Mouse (Mus musculus) layer of hippocampus, adult 2 months (tissue): ENCODE measurements around the gene Gm11555. TPM values are rescaled to one million over a fixed set of nuclear protein-coding genes. Genes with fewer than 3 reads are reported as not detected.
"Not testable (repeated sequence)": the region's sequence is repeated elsewhere in the genome, so short reads cannot be mapped to it uniquely, and the experiment has no call there.

Experiments used
- DNase-seq, 2 experiments: peaks; one replicate each; pipeline ENCODE4 v3.0.0; 2022; ENCODE audit warnings: low spot score in 2 of 2
- H3K27ac ChIP-seq: fragments of 200-600 bp; 2 replicates; pipeline ENCODE4 v1.8.1; 2022
- H3K4me3 ChIP-seq: fragments of 200-600 bp; 2 replicates; pipeline ENCODE4 v1.8.1; 2022; ENCODE audit warnings: mild to moderate bottlenecking
- CTCF ChIP-seq: fragments of 200-600 bp; conservative IDR thresholded peaks from 2 replicates; pipeline ENCODE4 v1.8.1; 2022; ENCODE audit warnings: antibody characterized with exemption, mild to moderate bottlenecking, moderate library complexity
- long read RNA-seq, 2 experiments: library from polyadenylated mRNA; stranded (forward); transcript quantifications; one replicate each; pipeline ENCODE4 v2.0.0; 2021; ENCODE audit warnings: borderline mapping rate in 2 of 2
- total RNA-seq, 2 experiments: library from RNA; stranded (reverse); gene quantifications; 2 replicates each; pipeline ENCODE4 v1.2.3; 2021

The Gm11555 gene
- not detected for total RNA-seq
- long read RNA-seq, experiment 1: 0 reads
- long read RNA-seq, experiment 2: 0 reads

DNA sequence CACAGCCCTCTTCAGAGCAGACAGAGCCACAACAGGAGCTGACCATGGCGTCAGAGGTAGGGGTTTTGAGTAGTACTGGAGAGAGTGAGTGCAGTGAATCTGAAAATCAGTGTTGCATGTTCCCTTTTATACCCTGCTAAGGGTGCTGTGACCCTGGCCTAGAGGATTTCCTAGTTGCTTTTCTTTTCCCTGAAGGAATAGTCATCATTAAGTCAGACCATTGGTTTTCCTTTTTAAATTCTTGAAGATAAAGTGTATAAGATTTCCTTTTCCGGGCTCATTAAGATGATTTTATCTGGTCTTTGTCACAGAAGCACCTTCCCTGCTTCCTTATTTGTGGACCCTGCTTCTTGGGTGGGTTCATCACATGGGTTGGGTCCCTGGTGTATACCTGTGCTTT lies at the start of gene Gm11555:
Gene Gm11555 (minus strand): TSS at position 101 of the 400 bp plus-strand sequence.
- DNase-seq: no peak
- TF ChIP-seq CTCF: no peak
- no peak within 1 kb of the TSS for H3K4me3 ChIP-seq
- H3K27ac ChIP-seq: no peak within 1 kb of the TSS

GRCm38 (mm10) chr11:99690463-99690862 lies 40.4 kb upstream of the Gm11555 start, which contains the start of gene Gm14190:
Gm14190 (minus strand) TSS chr11:99690740.
- Histone ChIP-seq H3K4me3 (no peak within 1 kb of the TSS), H3K27ac (no peak within 1 kb of the TSS)
- no peak for DNase-seq
- no peak for TF ChIP-seq CTCF

DNA sequence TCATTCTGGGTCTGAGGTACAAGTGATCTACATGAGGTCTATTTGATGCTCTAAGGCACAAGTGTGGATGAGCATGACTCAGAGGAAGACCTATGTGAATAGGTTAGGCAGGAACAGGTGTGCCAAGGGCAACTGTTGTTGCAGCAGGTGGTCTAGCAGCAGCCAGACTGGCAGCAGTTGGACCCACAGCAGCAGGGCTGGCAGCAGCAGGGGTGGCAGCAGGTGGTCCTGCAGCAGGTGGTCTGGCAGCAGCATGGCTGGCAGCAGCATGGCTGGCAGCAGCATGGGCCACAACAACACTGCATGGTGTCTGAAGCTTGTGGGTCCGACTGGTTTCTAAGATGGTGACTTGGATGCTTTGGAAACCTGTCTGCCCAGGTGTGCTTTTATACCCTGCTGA lies 35.2 kb upstream of the Gm11555 start:
- DNase-seq, H3K27ac ChIP-seq, H3K4me3 ChIP-seq: not testable (repeated sequence)

DNA sequence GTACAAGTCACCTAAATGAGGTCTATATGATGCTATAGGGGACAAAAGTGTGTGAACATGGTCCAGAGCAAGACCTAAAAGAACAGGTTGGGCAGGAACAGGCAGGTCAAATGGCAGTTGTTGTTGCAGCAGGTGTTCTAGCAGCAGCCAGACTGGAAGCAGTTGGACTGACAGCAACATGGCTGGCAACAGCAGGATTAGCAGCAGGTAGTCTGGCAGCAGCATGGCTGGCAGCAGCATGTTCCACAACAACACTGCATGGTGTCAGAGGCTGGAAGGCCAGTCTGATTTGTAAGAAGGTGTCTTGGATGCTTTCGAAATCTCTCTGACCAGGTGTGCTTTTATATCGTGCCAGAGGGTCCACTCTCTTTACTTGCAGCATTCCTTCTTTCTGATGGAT lies 33.4 kb upstream of the Gm11555 start:
- Histone ChIP-seq H3K27ac (no peak overlapping the region), H3K4me3 (no peak overlapping the region)
- DNase-seq: no peak
- TF ChIP-seq CTCF: no peak

- no peak within 1 kb of the TSS for H3K27ac ChIP-seq
- H3K4me3 ChIP-seq: no peak within 1 kb of the TSS
- DNase-seq: no peak
- TF ChIP-seq CTCF: no peak
These were observed 15.8 kb upstream of the Gm11555 start, which contains the start of gene Krtap4-6 for GRCm38 (mm10) chr11:99665860-99666259. Krtap4-6 (minus strand) TSS chr11:99665960.

DNA sequence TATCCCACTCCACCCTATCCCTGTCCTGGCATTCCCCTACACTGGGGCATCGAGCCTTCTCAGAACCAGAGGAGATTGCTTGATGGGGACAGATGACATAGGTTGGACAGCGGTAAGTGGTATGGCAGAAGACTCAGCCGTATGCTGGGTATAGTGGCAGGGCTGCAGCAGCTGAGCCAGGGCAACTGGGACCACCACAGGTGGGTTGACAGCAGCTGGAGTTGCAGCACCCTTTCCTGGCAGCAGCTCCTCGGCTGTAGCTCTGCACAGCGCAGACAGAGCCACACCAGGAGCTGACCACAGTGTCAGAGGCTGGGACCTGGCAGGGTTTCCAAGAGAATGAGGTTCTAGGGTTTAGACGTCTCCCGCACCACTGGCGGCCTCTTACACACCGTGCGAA lies 12.8 kb upstream of the Gm11555 start:
- no peak overlapping the region for H3K27ac ChIP-seq
- no peak overlapping the region for H3K4me3 ChIP-seq
- DNase-seq: no peak
- TF ChIP-seq CTCF: no peak

- no peak overlapping the region for H3K27ac ChIP-seq
- no peak overlapping the region for H3K4me3 ChIP-seq
- no peak for TF ChIP-seq CTCF
- DNase-seq: no peak
These were observed 9.2 kb upstream of the Gm11555 start for GRCm38 (mm10) chr11:99659256-99659655.

GRCm38 (mm10) chr11:99658467-99659010 lies 8.5 kb upstream of the Gm11555 start, which contains the start of gene Gm11563:
Gm11563 (minus strand) TSS chr11:99658960.
- not testable (repeated sequence) for DNase-seq, H3K27ac ChIP-seq, H3K4me3 ChIP-seq

DNA sequence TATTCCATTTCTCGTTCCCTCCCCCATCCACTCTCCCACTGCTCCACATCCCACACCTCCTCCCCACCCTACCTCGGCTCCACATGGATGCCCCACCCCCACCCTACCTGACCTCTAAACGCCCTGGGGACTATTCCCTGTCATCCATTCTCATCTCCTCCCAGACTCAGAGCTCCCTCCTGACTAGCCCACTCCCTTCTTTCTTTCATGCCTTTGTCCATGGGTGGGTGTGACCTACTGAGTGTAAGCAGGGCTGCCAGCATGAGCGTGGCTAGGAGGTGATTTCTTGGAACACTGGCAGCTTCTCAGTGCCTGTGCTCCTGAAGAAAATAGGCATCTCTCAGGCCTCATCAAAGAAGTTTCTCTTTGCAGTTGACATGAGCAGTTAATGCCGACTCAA lies 7.0 kb upstream of the Gm11555 start:
- no peak for TF ChIP-seq CTCF
- H3K4me3 ChIP-seq: no peak overlapping the region
- no peak for DNase-seq
- H3K27ac ChIP-seq: no peak overlapping the region

DNA sequence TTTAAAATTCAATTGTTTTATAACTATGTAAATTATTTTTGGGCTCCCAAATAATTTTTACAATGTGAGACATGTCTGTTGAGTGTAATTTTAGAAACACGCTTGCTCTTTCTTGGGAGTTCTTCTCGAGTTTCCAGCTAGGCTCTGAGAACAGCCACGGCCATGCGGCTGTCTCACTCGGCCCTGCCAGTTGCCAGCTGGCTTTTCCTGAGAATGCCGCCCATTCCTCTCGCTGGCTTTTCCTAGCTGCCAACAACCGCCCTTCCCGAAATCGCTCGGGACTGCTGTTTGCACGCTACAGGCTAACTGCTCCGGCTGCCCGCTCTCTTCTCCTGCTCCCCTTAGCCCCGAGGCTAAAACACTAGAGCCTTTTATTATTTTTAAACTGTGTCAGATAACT lies 3.6 kb downstream of the Gm11555 start:
- no peak overlapping the region for H3K27ac ChIP-seq
- DNase-seq: peak in 1 of 2 experiments; percentile 13
- TF ChIP-seq CTCF: no peak
- no peak overlapping the region for H3K4me3 ChIP-seq

GRCm38 (mm10) chr11:99644351-99644750 lies 5.7 kb downstream of the Gm11555 start:
- H3K27ac ChIP-seq: no peak overlapping the region
- no peak overlapping the region for H3K4me3 ChIP-seq
- peak in 1 of 2 experiments; percentile 32 for DNase-seq
- TF ChIP-seq CTCF: 0 out of 2 replicates have a peak, but pooled peaks have one; percentile 22

DNA sequence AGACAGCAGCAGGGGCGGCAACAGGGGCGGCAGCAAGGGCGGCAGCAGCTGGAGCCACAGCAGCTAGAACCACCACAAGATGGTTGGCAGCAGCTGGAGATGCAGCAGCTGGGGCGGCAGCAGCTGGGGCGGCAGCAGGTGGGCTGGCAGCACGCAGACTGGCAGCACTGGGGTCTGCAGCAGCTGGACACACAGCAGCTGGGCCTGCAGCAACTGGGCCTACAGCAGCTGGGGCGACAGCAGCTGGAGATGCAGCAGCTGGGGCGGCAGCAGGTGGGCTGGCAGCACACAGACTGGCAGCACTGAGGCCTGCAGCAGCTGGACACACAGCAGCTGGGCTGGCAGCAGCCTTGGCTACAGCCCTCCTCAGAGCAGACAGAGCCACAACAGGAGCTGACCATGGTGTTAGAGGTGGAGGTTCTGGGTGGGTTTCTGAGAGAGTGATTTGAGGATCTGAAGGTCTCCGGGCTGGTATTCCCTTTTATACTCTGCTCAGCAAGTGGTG lies 6.3 kb downstream of the Gm11555 start, which contains the start of gene Krtap4-7:
Gene Krtap4-7 (minus strand): TSS at position 455 of the 505 bp plus-strand sequence.
- H3K4me3 ChIP-seq, DNase-seq, H3K27ac ChIP-seq: not testable (repeated sequence)

DNA sequence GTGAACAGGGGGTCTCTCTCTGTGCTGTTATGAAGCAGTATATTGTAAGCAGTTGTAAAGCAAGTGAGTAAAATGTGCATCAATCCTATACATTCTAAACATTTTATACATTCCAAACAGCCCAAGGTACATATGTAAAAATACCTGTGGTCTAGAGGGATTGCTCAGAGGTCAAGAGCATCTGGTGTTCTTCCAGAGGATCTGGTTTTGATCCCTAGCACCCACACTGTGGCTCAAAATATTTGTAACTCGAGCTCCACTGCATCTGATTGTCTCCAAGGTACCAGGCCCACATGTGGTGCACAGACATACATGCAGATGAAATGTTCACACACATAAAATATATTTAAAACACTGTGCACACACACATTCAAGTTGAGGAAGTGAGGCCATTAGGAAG lies 9.1 kb downstream of the Gm11555 start:
- no peak for DNase-seq
- Histone ChIP-seq H3K4me3 (no peak overlapping the region), H3K27ac (no peak overlapping the region)
- no peak for TF ChIP-seq CTCF

- Histone ChIP-seq H3K4me3 (no peak overlapping the region), H3K27ac (no peak overlapping the region)
- DNase-seq: no peak
- no peak for TF ChIP-seq CTCF
These were observed 12.9 kb downstream of the Gm11555 start for GRCm38 (mm10) chr11:99637086-99637485.
